Mouse (Mus musculus) cerebellum, adult 2 months (tissue): ENCODE results near the gene Bak1.
"Not testable (repeated sequence)": the region's sequence is repeated elsewhere in the genome, so short reads cannot be mapped to it uniquely, and the experiment has no call there.

ENCODE experiments used
- CTCF ChIP-seq: fragments of 200-500 bp; IDR thresholded peaks from 2 replicates; pipeline ENCODE4 v1.5.1; 2011; ENCODE audit warnings: low read depth, mild to moderate bottlenecking, control low read depth, low read length, moderate library complexity, borderline replicate concordance; ENCODE audit not compliant: insufficient read depth
- POLR2A ChIP-seq: fragments of 200-500 bp; IDR thresholded peaks from 2 replicates; pipeline ENCODE4 v1.6.1; 2011; ENCODE audit warnings: low read length, control low read depth, borderline replicate concordance; ENCODE audit not compliant: insufficient read depth

- TF ChIP-seq POLR2A, CTCF: not testable (repeated sequence)
Observed at GRCm38 (mm10) chr17:26977354-26977753, 51.5 kb downstream of the Bak1 start.
